Mouse (Mus musculus) hindbrain, embryonic 11.5 days (tissue): ENCODE measurements at regions not wholly inside any gene's neighbourhood (a gene's known extent, or its start where the extent isn't known, plus 50 kb on each side); places are given as distances from the start of the nearest gene placed in this dataset.
"Not testable (repeated sequence)": the region's sequence is repeated elsewhere in the genome, so short reads cannot be mapped to it uniquely, and the experiment has no call there.

Experiments
- ATAC-seq: fragments of 200-750 bp; cut with Nextera tagmentation; 2 replicates; pipeline ENCODE4 v1.8.0; 2017; ENCODE audit warnings: mild to moderate bottlenecking, moderate TSS enrichment, moderate library complexity; ENCODE audit not compliant: low FRiP score
- DNase-seq: peaks from one replicate; pipeline ENCODE4 v3.0.0-alpha.2; 2015; ENCODE audit warnings: low spot score
- H3K27ac ChIP-seq: fragments of 300-500 bp; sonication (generic); 2 replicates; pipeline ENCODE4 v1.5.1; 2014; ENCODE audit warnings: mild to moderate bottlenecking, low read depth, low read length
- H3K27me3 ChIP-seq: fragments of 300-500 bp; sonication (generic); 2 replicates; pipeline ENCODE4 v1.6.1; 2014; ENCODE audit warnings: mild to moderate bottlenecking, low read length, moderate library complexity, mixed read lengths; ENCODE audit not compliant: control insufficient read depth, insufficient read depth
- H3K36me3 ChIP-seq: fragments of 300-500 bp; sonication (generic); 2 replicates; pipeline ENCODE4 v1.6.1; 2014; ENCODE audit warnings: mild to moderate bottlenecking, low read length, moderate library complexity, mixed read lengths; ENCODE audit not compliant: control insufficient read depth, insufficient read depth
- H3K4me1 ChIP-seq: fragments of 300-500 bp; sonication (generic); replicated peaks from 2 replicates; pipeline ENCODE4 v1.6.1; 2014; ENCODE audit warnings: low read length, mixed read lengths; ENCODE audit not compliant: control insufficient read depth, insufficient read depth
- H3K4me2 ChIP-seq: fragments of 300-500 bp; sonication (generic); replicated peaks from 2 replicates; pipeline ENCODE4 v1.6.1; 2014; ENCODE audit warnings: mild to moderate bottlenecking, low read depth, low read length
- H3K4me3 ChIP-seq: fragments of 300-500 bp; sonication (generic); 2 replicates; pipeline ENCODE4 v1.5.1; 2014; ENCODE audit warnings: low read depth, low read length
- H3K9ac ChIP-seq: fragments of 300-500 bp; sonication (generic); 2 replicates; pipeline ENCODE4 v1.6.1; 2014; ENCODE audit warnings: low read depth, low read length
- H3K9me3 ChIP-seq: fragments of 300-500 bp; sonication (generic); 2 replicates; pipeline ENCODE4 v1.6.1; 2016; ENCODE audit warnings: low read length; ENCODE audit not compliant: control insufficient read depth
- WGBS: fragments of 180-500 bp; shearing (Covaris S2); extraction: QIAGEN DNeasy Blood & Tissue Kit; methylation state at CpG from one replicate; pipeline ENCODE4 v1.1.7; 2014; 5-methylcytosine and 5-hydroxymethylcytosine counted together

DNA sequence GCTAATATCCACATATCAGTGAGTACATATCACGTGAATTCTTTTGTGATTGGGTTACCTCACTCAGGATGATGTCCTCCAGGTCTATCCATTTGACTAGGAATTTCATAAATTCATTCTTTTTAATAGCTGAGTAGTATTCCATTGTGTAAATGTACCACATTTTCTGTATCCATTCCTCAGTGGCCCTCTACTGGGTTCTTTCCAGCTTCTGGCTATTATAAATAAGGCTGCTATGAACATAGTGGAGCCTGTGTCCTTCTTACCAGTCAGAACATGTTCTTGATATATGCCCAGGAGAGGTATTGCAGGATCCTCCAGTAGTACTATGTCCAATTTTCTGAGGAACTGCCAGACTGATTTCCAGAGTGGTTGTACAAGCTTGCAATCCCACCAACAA is 884.0 kb upstream of the Lrrc4c start:
- not testable (repeated sequence) for H3K4me3 ChIP-seq, H3K27me3 ChIP-seq, DNase-seq, H3K36me3 ChIP-seq, ATAC-seq, H3K9ac ChIP-seq, H3K4me1 ChIP-seq, H3K4me2 ChIP-seq, H3K9me3 ChIP-seq, H3K27ac ChIP-seq
- WGBS: 83% methylated on average over 1 of the region's 1 CpGs

DNA sequence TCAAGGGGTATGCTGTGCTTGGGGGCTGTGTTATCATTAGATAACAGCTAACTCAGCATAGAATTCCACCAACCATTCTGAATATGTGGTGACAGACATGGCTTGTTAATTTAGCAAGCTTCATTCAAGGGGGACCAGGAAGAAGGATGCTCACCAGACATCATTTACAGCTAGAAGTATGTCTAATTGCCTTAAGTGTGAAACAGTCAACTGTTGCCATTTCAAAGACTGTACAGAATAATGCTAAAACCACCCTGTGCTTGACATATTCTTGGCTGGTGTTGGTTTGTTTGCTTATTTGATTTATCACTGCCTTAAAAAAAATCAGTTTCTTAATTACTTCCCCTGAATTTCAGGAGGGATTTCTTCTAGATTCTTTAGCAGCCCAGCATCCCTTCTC is 877.0 kb upstream of the Lrrc4c start:
- no peak for DNase-seq
- Histone ChIP-seq H3K27ac (no peak overlapping the region), H3K4me3 (no peak overlapping the region), H3K4me1 (no peaks in the 10 kb centered on the region), H3K9ac (no peak overlapping the region), H3K27me3 (no peaks in the 10 kb centered on the region), H3K4me2 (no peak overlapping the region), H3K36me3 (no peaks in the 10 kb centered on the region), H3K9me3 (no peaks in the 10 kb centered on the region)
- no peak for ATAC-seq

DNA sequence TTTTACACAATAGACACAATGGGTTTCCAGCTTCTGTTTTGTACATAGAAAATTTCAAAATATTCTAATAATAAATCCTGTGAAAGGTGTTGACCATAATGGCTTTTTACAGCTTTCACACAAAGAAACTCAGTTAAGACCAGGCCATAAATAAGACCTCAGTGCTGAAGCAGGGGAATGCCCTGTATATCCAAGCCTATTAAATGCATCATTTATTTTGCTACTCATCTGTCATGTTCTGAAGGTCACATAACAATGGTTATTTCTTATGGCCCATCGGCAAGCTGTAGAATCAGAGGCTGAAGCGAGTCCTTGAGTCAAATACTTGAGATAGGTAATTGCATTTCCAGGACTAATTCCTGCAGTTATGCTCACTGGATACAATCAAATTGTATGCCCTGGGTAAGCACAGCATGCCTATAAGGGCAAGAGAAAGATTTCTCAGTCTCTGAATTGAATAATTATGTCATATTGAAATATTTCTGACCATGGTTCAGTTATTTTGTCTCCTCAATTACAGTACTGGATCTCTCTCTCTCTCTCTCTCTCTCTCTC is 874.6 kb upstream of the Lrrc4c start:
- H3K27ac ChIP-seq: no peak overlapping the region
- no peaks in the 10 kb centered on the region for H3K36me3 ChIP-seq
- no peaks in the 10 kb centered on the region for H3K4me1 ChIP-seq
- H3K27me3 ChIP-seq: no peaks in the 10 kb centered on the region
- DNase-seq (no peak), ATAC-seq (peak; percentile 66)
- H3K4me3 ChIP-seq: no peak overlapping the region
- H3K4me2 ChIP-seq: no peak overlapping the region
- H3K9me3 ChIP-seq: no peaks in the 10 kb centered on the region
- H3K9ac ChIP-seq: no peak overlapping the region
- WGBS: 55% methylated on average over 2 of the region's 2 CpGs

DNA sequence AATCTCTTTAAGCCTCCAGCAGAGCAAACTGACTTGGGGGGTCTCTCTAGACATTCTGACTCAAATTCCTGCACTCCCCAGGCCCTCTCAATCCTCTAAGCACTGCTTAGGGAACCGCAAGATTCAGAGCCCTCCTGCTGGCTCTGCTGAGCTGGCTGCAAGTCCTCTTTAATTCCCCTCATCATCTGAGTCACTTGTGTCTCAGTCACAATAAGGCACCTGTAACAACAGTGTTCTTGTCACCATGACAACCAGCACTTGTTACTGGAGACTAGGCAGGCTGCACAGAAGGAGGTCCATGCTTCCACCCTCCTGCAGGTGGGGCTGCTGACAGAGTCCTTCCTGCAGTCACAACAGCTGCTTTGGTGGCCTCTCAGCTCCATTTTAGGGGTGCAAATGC is 869.1 kb upstream of the Lrrc4c start:
- Histone ChIP-seq H3K9me3 (no peaks in the 10 kb centered on the region), H3K27ac (no peak overlapping the region), H3K4me2 (no peak overlapping the region), H3K36me3 (no peaks in the 10 kb centered on the region), H3K4me3 (no peak overlapping the region), H3K4me1 (no peaks in the 10 kb centered on the region), H3K27me3 (no peaks in the 10 kb centered on the region), H3K9ac (no peak overlapping the region)
- ATAC-seq: peak; percentile 66
- 0% methylated on average over 1 of the region's 1 CpGs for WGBS
- DNase-seq: peak; percentile 21

DNA sequence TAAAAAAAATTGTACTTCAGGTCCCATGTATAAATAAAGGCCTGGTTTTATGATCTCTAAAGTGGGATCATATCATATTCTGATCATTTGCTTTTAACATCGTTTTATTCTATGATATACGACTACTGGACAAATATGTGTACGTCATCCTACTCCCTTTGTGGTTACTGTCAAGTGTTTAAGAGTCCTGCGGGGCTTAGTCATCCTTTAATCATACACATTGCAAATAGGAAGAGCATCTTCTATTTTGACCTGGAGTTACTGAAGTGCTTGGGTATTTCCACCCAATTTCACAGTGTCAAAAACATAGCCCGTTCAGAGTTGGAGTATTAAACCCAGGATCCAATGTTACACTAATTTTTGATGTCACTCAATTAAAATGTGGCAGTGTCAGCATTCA is 838.1 kb upstream of the Lrrc4c start:
- Histone ChIP-seq H3K27me3 (no peaks in the 10 kb centered on the region), H3K4me2 (no peak overlapping the region), H3K27ac (no peak overlapping the region), H3K36me3 (no peaks in the 10 kb centered on the region), H3K4me1 (no peaks in the 10 kb centered on the region), H3K9me3 (no peaks in the 10 kb centered on the region), H3K4me3 (no peak overlapping the region), H3K9ac (no peak overlapping the region)
- ATAC-seq (no peak), DNase-seq (no peak)
- 91% methylated on average over 5 of the region's 5 CpGs for WGBS

DNA sequence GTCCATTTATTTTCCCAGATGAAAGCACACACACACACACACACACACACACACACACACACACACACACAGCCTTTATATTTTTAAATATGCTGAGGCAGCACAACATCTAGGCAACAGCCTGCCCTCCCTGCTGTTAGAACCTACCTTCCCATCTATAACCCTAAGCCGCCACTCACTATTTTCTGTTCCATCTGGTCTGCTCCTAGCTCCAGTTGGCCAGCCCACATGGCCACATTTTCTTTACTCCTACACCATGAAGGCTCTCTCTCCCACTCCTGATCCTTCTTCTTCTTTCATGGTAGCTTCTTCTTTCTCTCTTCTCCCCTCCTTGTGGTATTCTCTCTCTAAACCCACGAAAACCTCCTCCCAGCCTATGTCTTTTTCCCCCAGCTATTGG is 834.6 kb upstream of the Lrrc4c start:
- Histone ChIP-seq H3K9ac (no peak overlapping the region), H3K36me3 (no peaks in the 10 kb centered on the region), H3K27me3 (no peaks in the 10 kb centered on the region), H3K4me1 (no peaks in the 10 kb centered on the region), H3K4me2 (no peak overlapping the region), H3K4me3 (no peak overlapping the region), H3K9me3 (no peaks in the 10 kb centered on the region), H3K27ac (no peak overlapping the region)
- ATAC-seq: no peak
- DNase-seq: no peak
- 78% methylated on average over 2 of the region's 2 CpGs for WGBS

DNA sequence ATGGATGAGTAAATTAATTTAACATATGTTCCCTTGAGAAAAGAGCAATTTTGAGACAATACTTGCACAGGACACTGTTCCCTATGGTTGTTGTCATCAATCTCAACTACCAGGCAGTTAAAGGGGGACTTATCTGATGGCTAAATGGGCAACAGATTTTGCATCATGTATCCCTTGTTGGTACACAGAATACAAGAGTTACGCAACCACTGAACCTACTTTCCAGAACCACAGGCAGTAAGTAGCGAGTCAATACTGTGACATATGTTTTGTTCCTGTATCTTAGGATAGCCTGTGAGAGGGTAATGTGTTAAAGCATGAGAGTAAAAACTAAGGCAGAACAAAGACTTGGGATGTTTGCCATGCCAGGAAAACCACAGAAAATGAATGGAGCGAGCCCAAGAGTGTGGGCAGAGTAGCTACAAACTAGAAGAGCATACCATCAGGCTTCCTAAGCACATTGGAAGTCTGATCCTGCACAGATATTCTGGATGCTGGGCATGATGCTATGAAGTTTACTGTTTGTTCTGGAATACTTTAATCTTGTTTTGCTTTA is 830.3 kb upstream of the Lrrc4c start:
- Histone ChIP-seq H3K4me3 (no peak overlapping the region), H3K27me3 (no peaks in the 10 kb centered on the region), H3K36me3 (no peaks in the 10 kb centered on the region), H3K4me2 (no peak overlapping the region), H3K27ac (no peak overlapping the region), H3K9ac (no peak overlapping the region), H3K4me1 (no peaks in the 10 kb centered on the region), H3K9me3 (no peaks in the 10 kb centered on the region)
- DNase-seq (no peak), ATAC-seq (no peak)
- WGBS: 86% methylated on average over 3 of the region's 3 CpGs

DNA sequence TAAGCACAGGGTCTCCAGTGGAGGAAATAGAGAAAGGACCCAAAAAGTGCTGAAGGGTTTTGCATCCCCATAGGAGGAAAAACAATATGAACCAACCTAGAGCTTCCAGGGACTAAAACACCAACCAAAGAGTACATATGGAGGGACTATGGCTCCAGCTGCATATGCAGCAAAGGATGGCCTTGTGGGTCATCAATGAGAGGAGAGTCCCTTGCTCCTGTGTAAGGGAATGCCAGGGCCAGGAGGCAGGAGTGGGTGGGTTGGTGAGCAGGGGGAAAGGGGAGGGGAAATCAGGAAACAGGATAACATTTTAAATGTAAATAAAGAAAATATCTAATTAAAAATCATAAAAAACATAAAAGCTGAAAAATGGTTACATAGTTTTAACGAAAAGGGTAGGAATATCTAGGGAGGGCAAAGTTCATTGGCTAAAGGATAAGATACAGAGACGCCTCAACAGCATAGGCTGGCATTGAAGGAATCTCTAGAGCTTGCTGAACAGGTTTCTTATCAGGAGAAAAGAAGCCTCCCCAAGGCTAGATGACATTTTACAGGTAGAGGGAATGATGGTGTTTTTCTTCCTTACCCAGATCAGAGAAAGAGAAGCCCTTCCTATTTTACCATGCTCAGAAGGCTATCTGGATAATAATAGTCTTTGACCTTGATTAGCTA is 823.8 kb upstream of the Lrrc4c start:
- no peak for ATAC-seq
- Histone ChIP-seq H3K27ac (no peak overlapping the region), H3K4me2 (no peak overlapping the region), H3K9me3 (no peaks in the 10 kb centered on the region), H3K9ac (no peak overlapping the region), H3K36me3 (no peaks in the 10 kb centered on the region), H3K4me3 (no peak overlapping the region), H3K4me1 (no peaks in the 10 kb centered on the region), H3K27me3 (no peaks in the 10 kb centered on the region)
- DNase-seq: no peak
- WGBS: 83% methylated on average over 2 of the region's 2 CpGs

DNA sequence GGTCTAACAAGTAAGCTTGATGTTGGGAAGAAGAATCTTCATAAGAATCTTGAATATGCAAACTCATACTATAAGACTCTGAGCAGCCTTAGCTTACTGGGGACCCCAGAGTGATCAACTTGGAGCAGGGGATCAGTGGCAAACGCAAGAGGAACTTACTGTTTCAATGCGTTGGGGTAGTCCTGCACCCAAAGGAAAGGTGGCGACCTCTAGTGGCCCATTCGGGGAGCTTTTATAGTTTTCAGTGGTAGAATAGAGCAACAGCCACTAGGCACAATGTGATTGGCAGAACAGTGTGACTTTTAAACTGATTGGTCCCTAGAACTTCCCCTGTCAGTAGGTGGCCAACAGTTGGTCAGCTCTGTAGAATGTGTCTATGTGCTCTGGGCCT is 823.3 kb upstream of the Lrrc4c start:
- no peaks in the 10 kb centered on the region for H3K36me3 ChIP-seq
- ATAC-seq: peak; percentile 38; the same call in 1 of the 2 replicates

More for the DNA sequence above, 823.3 kb upstream of the Lrrc4c start:
- H3K4me3 ChIP-seq: no peak overlapping the region
- H3K9ac ChIP-seq: no peak overlapping the region
- no peaks in the 10 kb centered on the region for H3K9me3 ChIP-seq
- DNase-seq: peak; percentile 16
- no peak overlapping the region for H3K27ac ChIP-seq
- H3K4me2 ChIP-seq: no peak overlapping the region
- H3K4me1 ChIP-seq: no peaks in the 10 kb centered on the region
- no peaks in the 10 kb centered on the region for H3K27me3 ChIP-seq
- 46% methylated on average over 4 of the region's 4 CpGs for WGBS
